Mouse (Mus musculus) splenic B cell, adult 2 months (primary cell): ENCODE measurements around the gene Zfp53.

Source experiments
- DNase-seq: peaks from one replicate; pipeline ENCODE4 v3.0.0-alpha.2; 2011; ENCODE audit warnings: low read depth, low spot score
- H3K27me3 ChIP-seq: 2 replicates; pipeline ENCODE4 v1.6.1; 2012; ENCODE audit warnings: mild to moderate bottlenecking, low read length, moderate library complexity, mixed read lengths; ENCODE audit not compliant: control insufficient read depth, poor library complexity, insufficient read depth, severe bottlenecking
- H3K36me3 ChIP-seq: 2 replicates; pipeline ENCODE4 v1.6.1; 2012; ENCODE audit warnings: mild to moderate bottlenecking, low read length, moderate library complexity, mixed read lengths; ENCODE audit not compliant: control insufficient read depth, poor library complexity, insufficient read depth, severe bottlenecking

The Zfp53 gene

GRCm38 (mm10) chr17:21536096-21536495 is 47.3 kb downstream of the Zfp53 start:
- Histone ChIP-seq H3K27me3 (no peaks in the 10 kb centered on the region), H3K36me3 (peaks cover 2% of the 10 kb centered on the region; the same call in 1 of the 2 replicates)
- peak; percentile 58 for DNase-seq

DNA sequence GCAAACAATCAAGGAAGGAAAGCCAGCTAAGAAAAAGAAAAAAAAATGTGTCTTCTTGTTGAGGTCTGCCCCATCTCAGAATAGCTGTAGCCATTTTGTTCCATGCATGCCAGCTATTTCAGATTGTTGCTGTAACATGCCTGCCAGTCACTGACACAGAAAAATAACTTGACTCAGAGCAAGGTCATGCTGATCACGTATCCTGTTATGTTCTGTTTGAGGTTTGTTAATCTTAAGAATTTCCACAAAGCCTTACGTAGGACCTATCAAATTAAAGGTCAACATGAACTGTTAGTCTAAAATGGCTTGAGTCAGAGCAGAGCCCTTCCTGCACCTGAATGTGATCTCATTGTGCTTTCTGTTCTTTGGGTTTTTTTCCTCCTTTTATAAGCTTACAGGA is 47.9 kb downstream of the Zfp53 start:
- H3K27me3 ChIP-seq: no peaks in the 10 kb centered on the region
- DNase-seq: peak; percentile 47
- peaks cover 2% of the 10 kb centered on the region; the same call in 1 of the 2 replicates for H3K36me3 ChIP-seq

DNA sequence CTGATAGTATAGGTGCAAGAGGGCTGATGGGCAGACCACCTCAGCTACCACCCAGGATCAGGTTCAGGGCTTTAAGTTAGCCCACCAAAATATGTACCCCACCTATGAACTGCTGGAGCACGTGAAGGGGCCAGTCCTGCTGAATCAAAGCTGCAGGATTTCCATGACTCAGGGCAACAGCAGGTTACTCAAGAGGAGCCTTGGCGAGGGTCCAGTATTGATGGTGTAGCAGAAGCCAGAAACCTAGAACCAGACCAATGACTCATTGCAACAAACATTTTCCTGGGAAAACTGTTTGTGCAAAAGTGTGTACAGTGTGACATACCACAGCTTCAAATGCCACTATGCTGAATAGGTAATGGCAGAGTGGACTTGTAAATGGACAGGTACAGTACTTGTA is 69.0 kb downstream of the Zfp53 start:
- Histone ChIP-seq H3K27me3 (no peaks in the 10 kb centered on the region), H3K36me3 (peaks cover 17% of the 10 kb centered on the region; the same call in 1 of the 2 replicates)
- DNase-seq: no peak
